In genomic region chr19:59051622-59052021, GRCm38 (mm10) we compare ENCODE assay signal across 28 mouse cellular contexts.
"Had no signal": no experiment of that assay in that cellular context is flagged by ENCODE, and none has a peak within 500 bp of the region (broad histone marks: within the 10 kb centered on the region; RNA-seq: fewer than 3 reads in every experiment).

No protein-coding gene starts in this region.

- H3K9ac ChIP-seq: heart, embryonic 13.5 days; heart, embryonic 15.5 days; hindbrain, embryonic 12.5 days; hindbrain, embryonic 14.5 days; intestine, embryonic 15.5 days; limb, embryonic 12.5 days; liver, embryonic 13.5 days; liver, embryonic 15.5 days had no signal

- H3K27ac ChIP-seq: gastrocnemius, adult 2 months; heart, adult 2 months; heart, embryonic 13.5 days; heart, embryonic 15.5 days; hindbrain, embryonic 10.5 days; hindbrain, embryonic 12.5 days; hindbrain, embryonic 14.5 days; intestine, embryonic 15.5 days; left cerebral cortex, adult 2 months; limb, embryonic 12.5 days; liver, embryonic 13.5 days; liver, embryonic 15.5 days had no signal

- H3K36me3 ChIP-seq: heart, embryonic 13.5 days; heart, embryonic 15.5 days; hindbrain, embryonic 10.5 days; hindbrain, embryonic 12.5 days; intestine, embryonic 15.5 days; limb, embryonic 10.5 days; limb, embryonic 12.5 days; liver, embryonic 13.5 days; liver, embryonic 15.5 days had no signal

- ATAC-seq: hindbrain, embryonic 16.5 days; inflammation-experienced regulatory T-cells, adult 6 months; intestine, embryonic 15.5 days; intestine, postnatal 0 days had no signal

- H3K4me1 ChIP-seq: heart, embryonic 15.5 days; intestine, embryonic 15.5 days; liver, embryonic 13.5 days; liver, embryonic 15.5 days had no signal

- H3K4me3 ChIP-seq: gastrocnemius, adult 2 months; heart, adult 2 months; heart, embryonic 13.5 days; heart, embryonic 15.5 days; hindbrain, embryonic 10.5 days; hindbrain, embryonic 12.5 days; intestine, embryonic 15.5 days; left cerebral cortex, adult 2 months; limb, embryonic 10.5 days; limb, embryonic 12.5 days; liver, embryonic 13.5 days; liver, embryonic 15.5 days had no signal

- H3K9me3 ChIP-seq: heart, embryonic 13.5 days; heart, embryonic 15.5 days; hindbrain, embryonic 10.5 days; hindbrain, embryonic 12.5 days; intestine, embryonic 15.5 days; limb, embryonic 10.5 days; limb, embryonic 12.5 days; liver, embryonic 13.5 days; liver, embryonic 15.5 days had no signal

- H3K4me2 ChIP-seq: heart, embryonic 11.5 days; heart, embryonic 13.5 days; heart, embryonic 15.5 days; hindbrain, embryonic 12.5 days; hindbrain, embryonic 14.5 days; intestine, embryonic 15.5 days; limb, embryonic 12.5 days; liver, embryonic 11.5 days; liver, embryonic 13.5 days; liver, embryonic 15.5 days had no signal

- DNase-seq: gastrocnemius, adult 2 months; gastrocnemius, postnatal 10 days; gastrocnemius, postnatal 25 days; heart, adult 2 months; heart, postnatal 14 days; heart, postnatal 4 days; kidney, adult 18-20 months; kidney, adult 8-10 months; kidney, postnatal 10 days; kidney, postnatal 25 days; kidney, postnatal 4 days; liver; liver, embryonic 13.5 days had no signal

- H3K27me3 ChIP-seq: heart, embryonic 13.5 days; heart, embryonic 15.5 days; hindbrain, embryonic 12.5 days; intestine, embryonic 15.5 days; limb, embryonic 12.5 days; liver, embryonic 13.5 days; liver, embryonic 15.5 days had no signal
